ENCODE assay signal across 7 mouse cellular contexts in the genomic region with DNA sequence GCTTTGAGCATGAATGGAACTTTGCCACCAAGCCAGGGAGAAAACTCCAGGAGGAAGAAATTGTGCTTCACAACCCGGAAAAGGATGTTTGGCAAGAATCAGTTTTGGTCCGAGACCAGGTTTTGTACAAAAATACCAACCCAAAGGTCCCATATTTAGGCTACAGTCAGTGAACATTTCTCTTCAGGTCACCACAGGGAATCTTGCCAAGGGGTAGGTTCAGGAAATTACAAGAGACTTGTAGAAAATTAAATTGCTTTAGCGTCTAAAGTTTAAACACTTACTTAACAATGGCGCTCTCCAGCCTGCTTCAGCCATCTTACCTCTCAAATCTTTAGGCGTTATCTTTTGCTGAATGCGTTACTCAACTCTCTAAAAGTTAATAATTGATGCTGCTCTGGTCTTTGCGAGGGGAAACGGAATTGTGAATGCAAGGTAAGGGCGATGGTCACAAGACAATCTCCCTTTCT. TPM values are rescaled to one million over a fixed set of nuclear protein-coding genes. Genes with fewer than 3 reads are reported as not detected.
DNase-seq lines count a peak whose midpoint lies in the region; ATAC-seq and TF ChIP-seq lines count a peak whose summit lies in the region.

No protein-coding gene starts in this region.

- peaks cover 41% of the 10 kb centered on the region for H3K4me1 ChIP-seq in G1E (ENCODE audit: insufficient read depth, low read depth, low read length)
- H3K4me1 ChIP-seq in forebrain, embryonic 14.5 days (ENCODE audit: control insufficient read depth, insufficient read depth, low read length) = peaks cover 6% of the 10 kb centered on the region
- H3K4me1 ChIP-seq in intestine, embryonic 15.5 days (replicated peaks) = 0 out of 2 replicates have a peak, but pooled peaks cover 5% of the 10 kb centered on the region

- no peaks in the 10 kb centered on the region for H3K27me3 ChIP-seq in G1E (ENCODE audit: insufficient read depth, low read length)
- no peaks in the 10 kb centered on the region for H3K27me3 ChIP-seq in forebrain, embryonic 14.5 days (replicated peaks; ENCODE audit: control insufficient read depth, insufficient read depth, low read length)
- no peaks in the 10 kb centered on the region for H3K27me3 ChIP-seq in intestine, embryonic 15.5 days (replicated peaks)

- peak overlapping the region; percentile 67 for H3K4me2 ChIP-seq in forebrain, embryonic 14.5 days (ENCODE audit: low read length)
- H3K4me2 ChIP-seq in intestine, embryonic 15.5 days (replicated peaks) = peak overlapping the region; percentile 51

- ATAC-seq in CD4-positive, CD25-positive, alpha-beta regulatory T cell, adult 4 months = peak; percentile 30
- ATAC-seq in G1E (ENCODE audit: extremely low read depth, insufficient number of reproducible peaks, low FRiP score, poor library complexity, severe bottlenecking) = no peak
- no peak; the same call in 1 of the 2 replicates for ATAC-seq in forebrain, embryonic 14.5 days
- peak; percentile 71 for ATAC-seq in intestine, embryonic 15.5 days

- 25% methylated on average over 9 of the region's 9 CpGs for WGBS in forebrain, embryonic 14.5 days
- WGBS in intestine, embryonic 15.5 days = 11% methylated on average over 9 of the region's 9 CpGs

- H3K4me3 ChIP-seq in G1E (ENCODE audit: low read depth, low read length) = peak overlapping the region; percentile 98
- H3K4me3 ChIP-seq in forebrain, embryonic 14.5 days (ENCODE audit: low read depth, low read length) = peak overlapping the region; percentile 94
- H3K4me3 ChIP-seq in intestine, embryonic 15.5 days (replicated peaks) = peak overlapping the region; percentile 70

- no peak overlapping the region for H3K27ac ChIP-seq in forebrain, embryonic 14.5 days (ENCODE audit: low read depth, low read length)
- peak overlapping the region; percentile 86 for H3K27ac ChIP-seq in intestine, embryonic 15.5 days

- TF ChIP-seq CTCF in G1E (IDR thresholded peaks at IDR 0.05; ENCODE audit: low read depth, low read length) = no peak

- peaks cover 18% of the 10 kb centered on the region for H3K36me3 ChIP-seq in G1E (replicated peaks)
- no peaks in the 10 kb centered on the region for H3K36me3 ChIP-seq in forebrain, embryonic 14.5 days (ENCODE audit: control insufficient read depth, insufficient read depth, low read length)
- no peaks in the 10 kb centered on the region for H3K36me3 ChIP-seq in intestine, embryonic 15.5 days

- H3K9ac ChIP-seq in forebrain, embryonic 14.5 days (ENCODE audit: low read length) = peak overlapping the region; percentile 93
- H3K9ac ChIP-seq in intestine, embryonic 15.5 days = peak overlapping the region; percentile 86

- H3K9me3 ChIP-seq in G1E (replicated peaks) = no peaks in the 10 kb centered on the region
- no peaks in the 10 kb centered on the region for H3K9me3 ChIP-seq in forebrain, embryonic 14.5 days (replicated peaks; ENCODE audit: control insufficient read depth, low read length)
- no peaks in the 10 kb centered on the region for H3K9me3 ChIP-seq in intestine, embryonic 15.5 days

- no peak for DNase-seq in G1E (ENCODE audit: low spot score)
- DNase-seq in forebrain, embryonic 14.5 days (ENCODE audit: low spot score) = peak; percentile 6
- DNase-seq in lung, postnatal 10 days = peak; percentile 65
- DNase-seq in layer of hippocampus, postnatal 25 days (ENCODE audit: extremely low spot score in 1 of 2, low spot score in 1 of 2) = no peak
- no peak for DNase-seq in left cerebral cortex, postnatal 14 days (ENCODE audit: low spot score in 2 of 2)

- intact Hi-C loops in left cerebral cortex, postnatal 14 days (cut with DNase I) = no loop called here

RNA-seq across cellular contexts. Expression of a gene that starts 0.6 kb away (rescaled TPM):
- polyA plus RNA-seq in CD4-positive, CD25-positive, alpha-beta regulatory T cell, adult 4 months (2017; shearing (Covaris generic)) = 10 to 100 TPM; 87.7 to 96.3 TPM
- total RNA-seq in G1E (2014; fragmentation: Nextera tagmentation) (47.0 and 49.4 TPM in 2 replicates), G1E (2017) (56.3 and 62.0 TPM in 2 replicates)
- 20.1 and 33.2 TPM in 2 replicates for polyA plus RNA-seq in G1E (2012)
- 84.1 and 87.5 TPM in 2 replicates for polyA plus RNA-seq in forebrain, embryonic 14.5 days (2014; fragmentation: Nextera tagmentation; extraction: Ambion mirVana)
- polyA plus RNA-seq in intestine, embryonic 15.5 days (2015; fragmentation: Nextera tagmentation; extraction: Ambion mirVana) = 80.2 and 82.5 TPM in 2 replicates
- total RNA-seq in layer of hippocampus, postnatal 25 days (2021) = 10 to 100 TPM; 34.6 to 37.1 TPM
- total RNA-seq in left cerebral cortex, postnatal 14 days (2021) = 10 to 100 TPM; 46.5 to 49.7 TPM

Comparison
In these comparisons a context has a peak if more than half of its experiments do, and no peak if none do; other contexts are left out.
1. ATAC-seq: peak in CD4-positive, CD25-positive, alpha-beta regulatory T cell, adult 4 months (single experiment) and intestine, embryonic 15.5 days (single experiment); none in G1E (single experiment) and forebrain, embryonic 14.5 days (single experiment).
2. DNase-seq: peak in forebrain, embryonic 14.5 days (single experiment) and lung, postnatal 10 days (single experiment); none in G1E (single experiment), layer of hippocampus, postnatal 25 days (0 of 2) and left cerebral cortex, postnatal 14 days (0 of 2).
3. Peak in every context shown above with its lines, with median percentiles within 50 percentile points of each other: H3K4me3 ChIP-seq.